Mouse (Mus musculus) myocyte (in vitro differentiated cells): ENCODE data around the gene Fxyd1.

Experiments used
- MAX ChIP-seq: IDR thresholded peaks from one replicate; pipeline ENCODE4 v1.6.1; 2011; ENCODE audit warnings: low read depth, mild to moderate bottlenecking, control low read depth
- MYOG ChIP-seq, 3 experiments: IDR thresholded peaks; one replicate each; pipeline ENCODE4 v1.6.1; 2011; ENCODE audit warnings: control low read depth in 2 of 3, low read depth in 2 of 3, mild to moderate bottlenecking in 2 of 3; ENCODE audit not compliant: insufficient read length in 2 of 3, control insufficient read depth in 1 of 3, insufficient read depth in 1 of 3
- POLR2A ChIP-seq: IDR thresholded peaks from one replicate; pipeline ENCODE4 v1.6.1; 2011; ENCODE audit warnings: low read depth, mild to moderate bottlenecking, control low read depth, moderate library complexity; ENCODE audit not compliant: insufficient read length
- SRF ChIP-seq: IDR thresholded peaks from one replicate; pipeline ENCODE4 v1.6.1; 2011; ENCODE audit warnings: low read depth; ENCODE audit not compliant: control insufficient read depth, insufficient read length
- TCF12 ChIP-seq: IDR thresholded peaks from one replicate; pipeline ENCODE4 v1.6.1; 2011; ENCODE audit warnings: mild to moderate bottlenecking, control low read depth; ENCODE audit not compliant: poor library complexity, insufficient read depth, severe bottlenecking
- USF1 ChIP-seq: IDR thresholded peaks from one replicate; pipeline ENCODE4 v1.6.1; 2011; ENCODE audit warnings: low read depth, mild to moderate bottlenecking, control low read depth, moderate library complexity

DNA sequence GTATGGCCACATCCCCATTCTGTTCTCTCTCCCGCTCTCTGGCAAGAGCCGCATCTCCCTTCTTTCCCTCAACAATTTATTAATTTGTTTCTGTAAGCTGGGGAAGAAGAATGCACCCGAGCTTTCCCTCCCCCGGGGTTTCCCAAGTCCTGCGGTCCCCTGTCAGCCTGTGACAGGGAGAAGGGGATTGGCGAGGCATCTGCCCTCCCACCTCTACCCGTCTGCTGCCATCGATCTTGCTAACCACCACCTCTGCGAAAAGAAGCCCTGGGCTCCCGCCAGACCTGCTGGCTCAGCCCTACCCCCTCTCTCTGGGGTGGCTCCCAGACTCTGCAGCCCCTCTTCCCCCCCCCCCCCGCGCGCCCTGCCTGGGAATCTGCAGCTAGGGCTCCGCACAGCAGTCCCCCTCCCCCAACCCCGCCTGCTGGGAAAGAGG lies 7.1 kb downstream of the Fxyd1 start:
- TF ChIP-seq TCF12 = no peak
- no peak for TF ChIP-seq MAX
- TF ChIP-seq MYOG (IDR thresholded peaks at IDR 0.05; ENCODE audit: control insufficient read depth in 1 of 3, insufficient read depth in 1 of 3, insufficient read length in 2 of 3, low read depth in 2 of 3) = no peak
- TF ChIP-seq USF1 = no peak
- no peak for TF ChIP-seq SRF
- TF ChIP-seq POLR2A = no peak
